Mouse (Mus musculus) cortical plate, adult 2 months (tissue): ENCODE results near the gene Dbndd1.

Source experiments
- CTCF ChIP-seq: fragments of 200-500 bp; IDR thresholded peaks from 2 replicates; pipeline ENCODE4 v1.5.1; 2011; ENCODE audit warnings: mild to moderate bottlenecking, control low read depth, low read length; ENCODE audit not compliant: insufficient read depth; ENCODE audit errors: extremely low read depth
- POLR2A ChIP-seq: fragments of 200-500 bp; IDR thresholded peaks from 2 replicates; pipeline ENCODE4 v1.6.1; 2011; ENCODE audit warnings: mild to moderate bottlenecking, low read length, control low read depth; ENCODE audit not compliant: insufficient read depth; ENCODE audit errors: extremely low read depth

GRCm38 (mm10) chr8:123499556-123499955 lies 15.7 kb downstream of the Dbndd1 start:
- TF ChIP-seq CTCF = no peak
- TF ChIP-seq POLR2A = no peak
